Mouse (Mus musculus): Measurements from ENCODE around the gene Sigmar1. TPM values are rescaled to one million over a fixed set of nuclear protein-coding genes. Genes with fewer than 3 reads are reported as not detected.

Sigmar1 gene
- total RNA-seq, 2 experiments from 2014 or later, result 41.0 to 49.1 TPM

Other genes with a start within 250 kb of the Sigmar1 start
- gene 1110017D15Rik, start 238.8 kb downstream of the Sigmar1 start, total RNA-seq (2021), result 10 to 100 TPM in 1 of 2 experiments, 1 to 10 TPM in 1; 8.0 to 10.0 TPM
- gene Fam219a, start 186.6 kb downstream of the Sigmar1 start, total RNA-seq (2021), result 100 to 1,000 TPM; 168 to 186 TPM
- gene Dnaic1, start 186.4 kb downstream of the Sigmar1 start, total RNA-seq (2021), result 1 to 10 TPM; 5.4 to 8.3 TPM
- gene Enho, start 115.8 kb downstream of the Sigmar1 start, total RNA-seq (2021), result 10 to 100 TPM; 63.4 to 66.5 TPM
- 10 to 100 TPM; 64.7 to 65.0 TPM for gene Cntfr, start 59.1 kb downstream of the Sigmar1 start, total RNA-seq (2021)
- 10 to 100 TPM; 23.2 to 24.5 TPM for gene Il11ra1, start 56.2 kb downstream of the Sigmar1 start, total RNA-seq (2021)
- 10 to 100 TPM; 27.7 to 34.4 TPM for gene Rpp25l, start 42.6 kb downstream of the Sigmar1 start, total RNA-seq (2021)
- gene Dctn3, start 33.0 kb downstream of the Sigmar1 start, total RNA-seq (2021), result 100 to 1,000 TPM; 142 to 158 TPM
- gene Arid3c, start 25.0 kb downstream of the Sigmar1 start, total RNA-seq (2021), result not detected
- gene Galt, start 929 bp downstream of the Sigmar1 start, total RNA-seq (2021), result 10 to 100 TPM; 49.0 to 51.1 TPM
- 100 to 1,000 TPM; 141 to 191 TPM for gene Ccl27a, start 18.1 kb upstream of the Sigmar1 start, total RNA-seq (2021)
- gene Gm21541, start 147.5 kb upstream of the Sigmar1 start, total RNA-seq (2021), result not detected
- 10 to 100 TPM; 22.5 to 24.9 TPM for gene Gm20878, start 185.4 kb upstream of the Sigmar1 start, total RNA-seq (2021)
- gene Fam205a4, start 209.9 kb upstream of the Sigmar1 start, total RNA-seq (2021), result 1 to 10 TPM; 1.9 to 2.3 TPM

Data from layer of hippocampus, postnatal 10 days (tissue).